Mouse (Mus musculus) liver, embryonic 14.5 days (tissue): ENCODE data around the gene Spag16.

Experiments used
- CTCF ChIP-seq: IDR thresholded peaks from 2 replicates; pipeline ENCODE4 v1.5.1; 2016; ENCODE audit warnings: antibody characterized with exemption, low read depth, control low read depth
- EP300 ChIP-seq: IDR thresholded peaks from 2 replicates; pipeline ENCODE4 v1.6.1; 2016; ENCODE audit warnings: antibody characterized with exemption, low read depth

- TF ChIP-seq CTCF (no peak), EP300 (no peak)
These were observed 186.2 kb downstream of the Spag16 start for GRCm38 (mm10) chr1:70012991-70013390.
